Mouse (Mus musculus) myocyte (in vitro differentiated cells): ENCODE measurements around the gene Arl15.

Experiments used
- CEBPB ChIP-seq: IDR thresholded peaks from 2 replicates; pipeline ENCODE4 v1.6.1; 2011; ENCODE audit warnings: mild to moderate bottlenecking, moderate library complexity; ENCODE audit not compliant: poor library complexity, insufficient read depth, severe bottlenecking
- E2F4 ChIP-seq: IDR thresholded peaks from one replicate; pipeline ENCODE4 v1.6.1; 2011; ENCODE audit warnings: mild to moderate bottlenecking, control low read depth, moderate library complexity; ENCODE audit not compliant: insufficient read depth
- MAX ChIP-seq: IDR thresholded peaks from one replicate; pipeline ENCODE4 v1.6.1; 2011; ENCODE audit warnings: low read depth, mild to moderate bottlenecking, control low read depth
- MYOG ChIP-seq, 3 experiments: IDR thresholded peaks; one replicate each; pipeline ENCODE4 v1.6.1; 2011; ENCODE audit warnings: control low read depth in 2 of 3, low read depth in 2 of 3, mild to moderate bottlenecking in 2 of 3; ENCODE audit not compliant: insufficient read length in 2 of 3, control insufficient read depth in 1 of 3, insufficient read depth in 1 of 3
- POLR2A ChIP-seq: IDR thresholded peaks from one replicate; pipeline ENCODE4 v1.6.1; 2011; ENCODE audit warnings: low read depth, mild to moderate bottlenecking, control low read depth, moderate library complexity; ENCODE audit not compliant: insufficient read length
- POLR2AphosphoS2 ChIP-seq: IDR thresholded peaks from one replicate; pipeline ENCODE4 v1.6.1; 2011; ENCODE audit warnings: low read depth, control low read depth; ENCODE audit not compliant: insufficient read length
- REST ChIP-seq: IDR thresholded peaks from one replicate; pipeline ENCODE4 v1.6.1; 2011; ENCODE audit warnings: mild to moderate bottlenecking, control low read depth, moderate library complexity; ENCODE audit not compliant: insufficient read depth, insufficient read length
- SRF ChIP-seq: IDR thresholded peaks from one replicate; pipeline ENCODE4 v1.6.1; 2011; ENCODE audit warnings: low read depth; ENCODE audit not compliant: control insufficient read depth, insufficient read length
- TCF12 ChIP-seq: IDR thresholded peaks from one replicate; pipeline ENCODE4 v1.6.1; 2011; ENCODE audit warnings: mild to moderate bottlenecking, control low read depth; ENCODE audit not compliant: poor library complexity, insufficient read depth, severe bottlenecking
- USF1 ChIP-seq: IDR thresholded peaks from one replicate; pipeline ENCODE4 v1.6.1; 2011; ENCODE audit warnings: low read depth, mild to moderate bottlenecking, control low read depth, moderate library complexity

- TF ChIP-seq POLR2A = no peak
- TF ChIP-seq TCF12 = no peak
- no peak for TF ChIP-seq POLR2AphosphoS2
- TF ChIP-seq MYOG (IDR thresholded peaks at IDR 0.05; ENCODE audit: control insufficient read depth in 1 of 3, insufficient read depth in 1 of 3, insufficient read length in 2 of 3, low read depth in 2 of 3) = no peak
- no peak for TF ChIP-seq USF1
- TF ChIP-seq MAX = no peak
- no peak for TF ChIP-seq E2F4
- TF ChIP-seq SRF = no peak
- TF ChIP-seq CEBPB = no peak
- TF ChIP-seq REST = no peak
Observed at GRCm38 (mm10) chr13:114085442-114085841, 291.1 kb downstream of the Arl15 start.
